Mouse (Mus musculus) erythroblast, embryonic 14.5 days (primary cell): Measurements from ENCODE around the gene Shisal2b.

Source experiments
- GATA1 ChIP-seq: IDR thresholded peaks from 2 replicates; pipeline ENCODE4 v1.6.1; 2012; ENCODE audit warnings: low read length, inconsistent platforms, mixed read lengths
- TAL1 ChIP-seq: IDR thresholded peaks from 3 replicates; pipeline ENCODE4 v1.6.1; 2012; ENCODE audit warnings: low read length, inconsistent platforms, mixed read lengths

DNA sequence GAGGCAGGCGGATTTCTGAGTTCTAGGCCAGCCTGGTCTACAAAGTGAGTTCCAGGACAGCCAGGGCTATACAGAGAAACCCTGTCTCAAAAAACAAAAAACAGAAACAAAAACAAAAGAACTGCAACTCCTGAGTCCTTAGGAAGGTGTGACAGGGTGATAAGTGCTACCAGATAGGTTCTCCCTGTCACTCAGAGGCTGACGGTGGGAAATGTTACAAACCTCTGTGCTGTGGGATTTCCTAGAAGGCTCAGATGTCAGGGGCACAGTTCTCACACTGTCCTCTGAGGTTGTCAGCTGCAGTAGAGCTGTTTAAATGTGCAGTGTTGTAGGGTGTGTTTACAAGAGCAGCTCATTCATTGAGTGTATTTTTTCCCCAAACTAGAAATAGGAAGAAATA, 38.2 kb downstream of the Shisal2b start:
- TF ChIP-seq GATA1, result no peak
- no peak for TF ChIP-seq TAL1
